Mouse (Mus musculus) limb, embryonic 15.5 days (tissue): Measurements from ENCODE around the gene Glipr1l2. TPM values are rescaled to one million over a fixed set of nuclear protein-coding genes. Genes with fewer than 3 reads are reported as not detected.

ENCODE experiments used
- ATAC-seq: fragments of 200-750 bp; cut with Nextera tagmentation; 2 replicates; pipeline ENCODE4 v1.8.0; 2017; ENCODE audit warnings: low read depth, moderate TSS enrichment; ENCODE audit not compliant: insufficient number of reproducible peaks, low FRiP score, low TSS enrichment
- H3K27ac ChIP-seq: fragments of 300-500 bp; sonication (generic); 2 replicates; pipeline ENCODE4 v1.5.1; 2015; ENCODE audit warnings: moderate library complexity, mild to moderate bottlenecking, inconsistent platforms
- H3K27me3 ChIP-seq: fragments of 300-500 bp; sonication (generic); 2 replicates; pipeline ENCODE4 v1.6.1; 2015; ENCODE audit warnings: inconsistent platforms
- H3K36me3 ChIP-seq: fragments of 300-500 bp; sonication (generic); 2 replicates; pipeline ENCODE4 v1.6.1; 2015; ENCODE audit warnings: inconsistent platforms
- H3K4me1 ChIP-seq: fragments of 300-500 bp; sonication (generic); 2 replicates; pipeline ENCODE4 v1.6.1; 2015; ENCODE audit warnings: inconsistent platforms
- H3K4me2 ChIP-seq: fragments of 300-500 bp; sonication (generic); 2 replicates; pipeline ENCODE4 v1.6.1; 2015; ENCODE audit warnings: mild to moderate bottlenecking, inconsistent platforms
- H3K4me3 ChIP-seq: fragments of 300-500 bp; sonication (generic); 2 replicates; pipeline ENCODE4 v1.5.1; 2015; ENCODE audit warnings: mild to moderate bottlenecking, inconsistent platforms
- H3K9ac ChIP-seq: fragments of 300-500 bp; sonication (generic); 2 replicates; pipeline ENCODE4 v1.6.1; 2015; ENCODE audit warnings: inconsistent platforms
- H3K9me3 ChIP-seq: fragments of 300-500 bp; sonication (generic); 2 replicates; pipeline ENCODE4 v1.6.1; 2016; ENCODE audit warnings: inconsistent platforms
- WGBS: fragments of 180-500 bp; shearing (Covaris S2); methylation state at CpG from one replicate; pipeline ENCODE4 v1.1.7; 2015; 5-methylcytosine and 5-hydroxymethylcytosine counted together
- polyA plus RNA-seq: library from polyadenylated mRNA; unstranded; fragments of >200 nt; fragmentation: Nextera tagmentation; extraction: Ambion mirVana; gene quantifications from 2 replicates; pipeline ENCODE4 v1.2.1, GENCODE M21; 2015

Gene Glipr1l2
- polyA plus RNA-seq, 1 experiment from 2014 or later: not detected

- ATAC-seq: no peak
- WGBS: 88% methylated on average over 3 of the region's 3 CpGs
- Histone ChIP-seq H3K4me2 (no peak overlapping the region), H3K9me3 (no peaks in the 10 kb centered on the region), H3K27me3 (no peaks in the 10 kb centered on the region), H3K36me3 (no peaks in the 10 kb centered on the region), H3K9ac (no peak overlapping the region), H3K4me1 (no peaks in the 10 kb centered on the region), H3K27ac (no peak overlapping the region), H3K4me3 (no peak overlapping the region)
Measured at GRCm38 (mm10) chr10:112132194-112132593, 49.0 kb downstream of the Glipr1l2 start.

- Histone ChIP-seq H3K4me1 (no peaks in the 10 kb centered on the region), H3K27ac (no peak overlapping the region), H3K9ac (no peak overlapping the region), H3K9me3 (no peaks in the 10 kb centered on the region), H3K4me3 (peak overlapping the region; percentile 33), H3K27me3 (no peaks in the 10 kb centered on the region), H3K36me3 (no peaks in the 10 kb centered on the region), H3K4me2 (peak overlapping the region; percentile 34)
- ATAC-seq: no peak
- 18% methylated on average over 9 of the region's 9 CpGs for WGBS
Measured at GRCm38 (mm10) chr10:112138050-112138870, 55.1 kb downstream of the Glipr1l2 start.

- H3K27ac ChIP-seq: no peak overlapping the region
- ATAC-seq: no peak
- no peaks in the 10 kb centered on the region for H3K9me3 ChIP-seq
- no peaks in the 10 kb centered on the region for H3K27me3 ChIP-seq
- 41% methylated on average over 6 of the region's 6 CpGs for WGBS
- H3K4me3 ChIP-seq: peak overlapping the region; percentile 33
- no peak overlapping the region for H3K9ac ChIP-seq
- peak overlapping the region; percentile 34 for H3K4me2 ChIP-seq
- no peaks in the 10 kb centered on the region for H3K36me3 ChIP-seq
- H3K4me1 ChIP-seq: no peaks in the 10 kb centered on the region
Measured at GRCm38 (mm10) chr10:112138871-112139430, 55.8 kb downstream of the Glipr1l2 start.

- Histone ChIP-seq H3K4me3 (no peak overlapping the region), H3K9ac (no peak overlapping the region), H3K4me2 (no peak overlapping the region), H3K4me1 (no peaks in the 10 kb centered on the region), H3K36me3 (no peaks in the 10 kb centered on the region), H3K9me3 (no peaks in the 10 kb centered on the region), H3K27me3 (no peaks in the 10 kb centered on the region), H3K27ac (no peak overlapping the region)
- 60% methylated on average over 2 of the region's 2 CpGs for WGBS
- ATAC-seq: no peak
Measured at GRCm38 (mm10) chr10:112139834-112140233, 56.7 kb downstream of the Glipr1l2 start.

Other genes starting within 250 kb of the Glipr1l2 start
- gene Krr1, start 110.7 kb upstream of the Glipr1l2 start, polyA plus RNA-seq: 38.5 and 42.9 TPM in 2 replicates
- gene Glipr1, start 80.7 kb upstream of the Glipr1l2 start, polyA plus RNA-seq: 3.3 and 4.4 TPM in 2 replicates
- gene Glipr1l1, start 23.2 kb upstream of the Glipr1l2 start, polyA plus RNA-seq: not detected in 2 replicates
- not detected in 2 replicates for gene Glipr1l3, start 77.0 kb downstream of the Glipr1l2 start, polyA plus RNA-seq
- 0.24 and 0.26 TPM in 2 replicates for gene Caps2, start 80.3 kb downstream of the Glipr1l2 start, polyA plus RNA-seq
- gene Kcnc2, start 187.8 kb downstream of the Glipr1l2 start, polyA plus RNA-seq: 0.42 and 0.51 TPM in 2 replicates